Mouse (Mus musculus) small intestine, adult 2 months (tissue): ENCODE data around the gene Kcnk7. TPM values are rescaled to one million over a fixed set of nuclear protein-coding genes. Genes with fewer than 3 reads are reported as not detected.
A peak's percentile ranks its signal among the peaks of the same experiment; 100 is the strongest.

Source experiments
- H3K27ac ChIP-seq: fragments of 200-500 bp; 2 replicates; pipeline ENCODE4 v1.5.1; 2012; ENCODE audit warnings: low read depth, low read length, control low read depth, inconsistent platforms; ENCODE audit not compliant: insufficient read depth
- H3K27me3 ChIP-seq: fragments of 200-500 bp; 2 replicates; pipeline ENCODE4 v1.6.1; 2012; ENCODE audit warnings: mild to moderate bottlenecking, moderate library complexity, low read length, inconsistent platforms; ENCODE audit not compliant: control insufficient read depth, insufficient read depth
- H3K36me3 ChIP-seq: fragments of 200-500 bp; 2 replicates; pipeline ENCODE4 v1.6.1; 2012; ENCODE audit warnings: mild to moderate bottlenecking, low read length, control low read depth, inconsistent platforms; ENCODE audit not compliant: control insufficient read depth, insufficient read depth
- H3K4me1 ChIP-seq: fragments of 200-500 bp; 2 replicates; pipeline ENCODE4 v1.6.1; 2012; ENCODE audit warnings: low read length, inconsistent platforms, mixed read lengths; ENCODE audit not compliant: control insufficient read depth, insufficient read depth, insufficient read length
- H3K4me3 ChIP-seq: fragments of 200-500 bp; 2 replicates; pipeline ENCODE4 v1.5.1; 2012; ENCODE audit warnings: low read depth, mild to moderate bottlenecking, control low read depth, inconsistent platforms, low read length, moderate library complexity
- CTCF ChIP-seq: fragments of 200-500 bp; IDR thresholded peaks from 2 replicates; pipeline ENCODE4 v1.5.1; 2012; ENCODE audit warnings: low read depth, mild to moderate bottlenecking, control low read depth, inconsistent platforms, low read length, moderate library complexity, mixed read lengths; ENCODE audit not compliant: insufficient replicate concordance, insufficient read length; ENCODE audit errors: extremely low read depth
- POLR2A ChIP-seq: fragments of 200-500 bp; IDR thresholded peaks from 2 replicates; pipeline ENCODE4 v1.6.1; 2012; ENCODE audit warnings: low read depth, mild to moderate bottlenecking, control low read depth, inconsistent platforms, low read length, moderate library complexity
- WGBS: fragments of 180-500 bp; shearing (Covaris S2); methylation state at CpG from one replicate; pipeline ENCODE4 v1.1.7; 2018; 5-methylcytosine and 5-hydroxymethylcytosine counted together
- polyA plus RNA-seq: library from polyadenylated mRNA; depleted of rRNA; stranded (reverse); fragments of >200 nt; gene quantifications from 2 replicates; pipeline ENCODE4 v1.2.3, GENCODE M21; 2012

Kcnk7 gene
- polyA plus RNA-seq, 1 experiment: not detected

GRCm38 (mm10) chr19:5725767-5726515, 21.8 kb downstream of the Kcnk7 start, which contains the start of gene Ehbp1l1:
Gene Ehbp1l1, minus strand, starts transcription at chr19:5726317.
- no peaks in the 10 kb centered on the region for H3K27me3 ChIP-seq
- H3K4me3 ChIP-seq: peak within 1 kb of the TSS; percentile 72
- peaks cover 40% of the 10 kb centered on the region for H3K4me1 ChIP-seq
- TF ChIP-seq CTCF (no peak), POLR2A (peak; percentile 72)
- H3K36me3 ChIP-seq: peaks cover 14% of the 10 kb centered on the region
- WGBS: 9% methylated on average over 49 of the region's 49 CpGs
- peak within 1 kb of the TSS; percentile 92 for H3K27ac ChIP-seq

- no peak for TF ChIP-seq POLR2A
- no peak for TF ChIP-seq CTCF
- 49% methylated on average over 15 of the region's 15 CpGs for WGBS
- Histone ChIP-seq H3K4me1 (peaks cover 47% of the 10 kb centered on the region), H3K36me3 (peaks cover 5% of the 10 kb centered on the region), H3K27me3 (no peaks in the 10 kb centered on the region), H3K27ac (peak overlapping the region; percentile 82), H3K4me3 (peak overlapping the region; percentile 46)
These were observed 22.9 kb downstream of the Kcnk7 start for GRCm38 (mm10) chr19:5726961-5727578.

GRCm38 (mm10) chr19:5727701-5728100, 23.5 kb downstream of the Kcnk7 start:
- Histone ChIP-seq H3K36me3 (no peaks in the 10 kb centered on the region), H3K4me3 (peak overlapping the region; percentile 46), H3K27ac (peak overlapping the region; percentile 82), H3K4me1 (peaks cover 43% of the 10 kb centered on the region), H3K27me3 (no peaks in the 10 kb centered on the region)
- no peak for TF ChIP-seq POLR2A
- peak; percentile 98 for TF ChIP-seq CTCF
- 6% methylated on average over 14 of the region's 14 CpGs for WGBS

- Histone ChIP-seq H3K27me3 (no peaks in the 10 kb centered on the region), H3K27ac (peak overlapping the region; percentile 15; the same call in 1 of the 2 replicates), H3K4me1 (peaks cover 39% of the 10 kb centered on the region), H3K36me3 (no peaks in the 10 kb centered on the region), H3K4me3 (peak overlapping the region; percentile 89)
- TF ChIP-seq POLR2A (no peak), CTCF (no peak)
- WGBS: 7% methylated on average over 37 of the region's 37 CpGs
These were observed 24.7 kb downstream of the Kcnk7 start for GRCm38 (mm10) chr19:5728631-5729443.

GRCm38 (mm10) chr19:5729444-5729815, 25.3 kb downstream of the Kcnk7 start, which contains the start of gene Fam89b:
Gene Fam89b, minus strand, starts transcription at chr19:5729653.
- no peaks in the 10 kb centered on the region for H3K27me3 ChIP-seq
- WGBS: under 1% methylated on average over 37 of the region's 37 CpGs
- H3K4me3 ChIP-seq: peak within 1 kb of the TSS; percentile 89
- H3K36me3 ChIP-seq: no peaks in the 10 kb centered on the region
- peaks cover 33% of the 10 kb centered on the region for H3K4me1 ChIP-seq
- TF ChIP-seq CTCF: no peak
- TF ChIP-seq POLR2A: peak; percentile 89
- H3K27ac ChIP-seq: peak within 1 kb of the TSS; percentile 15; the same call in 1 of the 2 replicates

GRCm38 (mm10) chr19:5730314-5731186, 26.4 kb downstream of the Kcnk7 start:
- TF ChIP-seq CTCF (no peak), POLR2A (no peak)
- no peaks in the 10 kb centered on the region for H3K27me3 ChIP-seq
- WGBS: 74% methylated on average over 29 of the region's 29 CpGs
- H3K4me3 ChIP-seq: peak overlapping the region; percentile 87
- H3K36me3 ChIP-seq: no peaks in the 10 kb centered on the region
- H3K4me1 ChIP-seq: peaks cover 30% of the 10 kb centered on the region
- H3K27ac ChIP-seq: no peak overlapping the region
